Mouse (Mus musculus): ENCODE measurements around the gene Rpl41. TPM values are rescaled to one million over a fixed set of nuclear protein-coding genes. Genes with fewer than 3 reads are reported as not detected.

Rpl41 gene
- total RNA-seq, 1 experiment, result 5,552 TPM

DNA sequence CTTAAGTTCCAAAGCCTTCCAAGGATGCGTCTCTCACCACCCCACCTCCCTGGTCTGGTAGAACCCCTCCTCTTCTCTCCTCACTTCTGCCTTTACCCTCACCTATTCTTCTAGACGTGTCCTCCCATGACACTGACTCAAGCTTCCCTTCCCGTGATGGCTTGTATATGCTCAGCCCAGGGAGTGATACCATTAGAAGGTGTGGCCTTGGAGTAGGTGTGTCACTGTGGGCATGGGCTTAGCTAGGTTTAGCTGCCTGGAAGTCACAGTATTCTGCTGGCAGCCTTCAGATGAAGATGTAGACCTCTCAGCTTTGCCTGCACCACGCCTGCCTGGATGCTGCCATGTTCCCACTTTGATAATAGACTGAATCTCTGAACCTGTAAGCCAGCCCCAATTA is 34.1 kb downstream of the Rpl41 start:
- TF ChIP-seq CHD2 (IDR thresholded peaks at IDR 0.05; ENCODE audit: low read depth, low read length) (no peak), ZC3H11A (IDR thresholded peaks at IDR 0.05; ENCODE audit: borderline replicate concordance, low read depth, low read length) (no peak), HCFC1 (IDR thresholded peaks at IDR 0.05; ENCODE audit: borderline replicate concordance, insufficient read depth, low read length) (no peak), ZNF384 (IDR thresholded peaks at IDR 0.05; ENCODE audit: low read depth, low read length) (no peak), MAFK (IDR thresholded peaks at IDR 0.05; ENCODE audit: insufficient read depth, low read depth, low read length) (no peak)
- peaks cover 35% of the 10 kb centered on the region for H3K36me3 ChIP-seq (ENCODE audit: control insufficient read depth, insufficient read depth, low read length, poor library complexity, severe bottlenecking)
- in situ Hi-C loops (cut with MboI; ENCODE audit: low sequenced_read_pairs in 2 of 2, unreplicated experiment in 2 of 2), result no loop called here
- no peak overlapping the region for H3K27ac ChIP-seq (ENCODE audit: insufficient read depth, low read depth, low read length, poor library complexity, severe bottlenecking)
- no peaks in the 10 kb centered on the region for H3K9me3 ChIP-seq (ENCODE audit: control insufficient read depth, insufficient read depth, low read depth, low read length)
- H3K9ac ChIP-seq (ENCODE audit: insufficient read depth, low read depth, low read length, poor library complexity, severe bottlenecking), result no peak overlapping the region
- H3K4me1 ChIP-seq (ENCODE audit: control insufficient read depth in 2 of 2, insufficient read depth in 2 of 2, low read length in 2 of 2, poor library complexity in 1 of 2), result peaks cover 0 to 10% of the 10 kb centered on the region in 2 experiments; a peak in 2 of 4 replicates
- DNase-seq (ENCODE audit: low read depth, low spot score), result no peak
- H3K4me3 ChIP-seq (ENCODE audit: insufficient read depth in 1 of 2, low read depth in 1 of 2, low read length in 2 of 2, poor library complexity in 1 of 2, severe bottlenecking in 1 of 2), result no peak overlapping the region

- H3K9ac ChIP-seq (ENCODE audit: insufficient read depth, low read depth, low read length, poor library complexity, severe bottlenecking), result no peak overlapping the region
- no peak for TF ChIP-seq MAFK (IDR thresholded peaks at IDR 0.05; ENCODE audit: insufficient read depth, low read depth, low read length)
- TF ChIP-seq CHD2 (IDR thresholded peaks at IDR 0.05; ENCODE audit: low read depth, low read length), result no peak
- TF ChIP-seq ZC3H11A (IDR thresholded peaks at IDR 0.05; ENCODE audit: borderline replicate concordance, low read depth, low read length), result no peak
- TF ChIP-seq HCFC1 (IDR thresholded peaks at IDR 0.05; ENCODE audit: borderline replicate concordance, insufficient read depth, low read length), result no peak
- no peak for TF ChIP-seq ZNF384 (IDR thresholded peaks at IDR 0.05; ENCODE audit: low read depth, low read length)
- H3K4me1 ChIP-seq (ENCODE audit: control insufficient read depth in 2 of 2, insufficient read depth in 2 of 2, low read length in 2 of 2, poor library complexity in 1 of 2), result peaks cover 0 to 6% of the 10 kb centered on the region in 2 experiments; a peak in 2 of 4 replicates
- in situ Hi-C loops (cut with MboI; ENCODE audit: low sequenced_read_pairs in 2 of 2, unreplicated experiment in 2 of 2), result no loop called here
- H3K36me3 ChIP-seq (ENCODE audit: control insufficient read depth, insufficient read depth, low read length, poor library complexity, severe bottlenecking), result peaks cover 27% of the 10 kb centered on the region
- no peaks in the 10 kb centered on the region for H3K9me3 ChIP-seq (ENCODE audit: control insufficient read depth, insufficient read depth, low read depth, low read length)
- no peak for DNase-seq (ENCODE audit: low read depth, low spot score)
- H3K4me3 ChIP-seq (ENCODE audit: insufficient read depth in 1 of 2, low read depth in 1 of 2, low read length in 2 of 2, poor library complexity in 1 of 2, severe bottlenecking in 1 of 2), result no peak overlapping the region
- no peak overlapping the region for H3K27ac ChIP-seq (ENCODE audit: insufficient read depth, low read depth, low read length, poor library complexity, severe bottlenecking)
Observed at GRCm38 (mm10) chr10:128511761-128512160, 37.3 kb downstream of the Rpl41 start.

GRCm38 (mm10) chr10:128511189-128511588 is 37.9 kb downstream of the Rpl41 start:
- H3K4me3 ChIP-seq (ENCODE audit: insufficient read depth in 1 of 2, low read depth in 1 of 2, low read length in 2 of 2, poor library complexity in 1 of 2, severe bottlenecking in 1 of 2), result no peak overlapping the region
- H3K9ac ChIP-seq (ENCODE audit: insufficient read depth, low read depth, low read length, poor library complexity, severe bottlenecking), result no peak overlapping the region
- no peak for DNase-seq (ENCODE audit: low read depth, low spot score)
- H3K27ac ChIP-seq (ENCODE audit: insufficient read depth, low read depth, low read length, poor library complexity, severe bottlenecking), result no peak overlapping the region
- H3K9me3 ChIP-seq (ENCODE audit: control insufficient read depth, insufficient read depth, low read depth, low read length), result no peaks in the 10 kb centered on the region
- H3K4me1 ChIP-seq (ENCODE audit: control insufficient read depth in 2 of 2, insufficient read depth in 2 of 2, low read length in 2 of 2, poor library complexity in 1 of 2), result peaks cover 0 to 3% of the 10 kb centered on the region in 2 experiments; a peak in 1 of 4 replicates
- in situ Hi-C loops (cut with MboI; ENCODE audit: low sequenced_read_pairs in 2 of 2, unreplicated experiment in 2 of 2), result no loop called here
- peaks cover 27% of the 10 kb centered on the region for H3K36me3 ChIP-seq (ENCODE audit: control insufficient read depth, insufficient read depth, low read length, poor library complexity, severe bottlenecking)
- TF ChIP-seq HCFC1 (IDR thresholded peaks at IDR 0.05; ENCODE audit: borderline replicate concordance, insufficient read depth, low read length) (no peak), ZNF384 (IDR thresholded peaks at IDR 0.05; ENCODE audit: low read depth, low read length) (no peak), MAFK (IDR thresholded peaks at IDR 0.05; ENCODE audit: insufficient read depth, low read depth, low read length) (no peak)

DNA sequence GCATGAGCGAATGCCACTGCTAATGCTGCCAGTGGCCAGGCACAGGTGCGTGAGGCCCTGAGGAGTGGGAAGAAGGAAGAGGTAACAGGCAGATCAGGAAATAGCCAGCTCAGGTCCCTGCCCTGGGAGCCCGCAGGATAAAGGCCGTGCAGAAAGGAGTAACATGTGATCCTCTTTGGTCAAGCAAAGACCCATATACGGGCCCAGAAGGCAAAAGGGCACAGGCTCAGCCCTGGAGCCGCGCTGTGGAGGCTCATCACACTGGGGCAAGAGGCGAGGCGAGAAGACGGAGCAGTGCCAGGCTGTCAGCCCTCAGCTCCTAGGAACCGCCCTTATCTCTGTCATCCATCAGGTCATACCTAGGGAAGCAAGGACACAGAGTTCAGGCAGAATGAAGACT is 38.8 kb downstream of the Rpl41 start:
- TF ChIP-seq MAFK (IDR thresholded peaks at IDR 0.05; ENCODE audit: insufficient read depth, low read depth, low read length) (no peak), HCFC1 (IDR thresholded peaks at IDR 0.05; ENCODE audit: borderline replicate concordance, insufficient read depth, low read length) (no peak), CHD2 (IDR thresholded peaks at IDR 0.05; ENCODE audit: low read depth, low read length) (no peak), ZC3H11A (IDR thresholded peaks at IDR 0.05; ENCODE audit: borderline replicate concordance, low read depth, low read length) (no peak), ZNF384 (IDR thresholded peaks at IDR 0.05; ENCODE audit: low read depth, low read length) (no peak)
- in situ Hi-C loops (cut with MboI; ENCODE audit: low sequenced_read_pairs in 2 of 2, unreplicated experiment in 2 of 2), result no loop called here
- no peaks in the 10 kb centered on the region for H3K9me3 ChIP-seq (ENCODE audit: control insufficient read depth, insufficient read depth, low read depth, low read length)
- no peak overlapping the region for H3K9ac ChIP-seq (ENCODE audit: insufficient read depth, low read depth, low read length, poor library complexity, severe bottlenecking)
- no peak overlapping the region for H3K4me3 ChIP-seq (ENCODE audit: insufficient read depth in 1 of 2, low read depth in 1 of 2, low read length in 2 of 2, poor library complexity in 1 of 2, severe bottlenecking in 1 of 2)
- H3K27ac ChIP-seq (ENCODE audit: insufficient read depth, low read depth, low read length, poor library complexity, severe bottlenecking), result no peak overlapping the region
- H3K4me1 ChIP-seq (ENCODE audit: control insufficient read depth in 2 of 2, insufficient read depth in 2 of 2, low read length in 2 of 2, poor library complexity in 1 of 2), result no peaks in the 10 kb centered on the region
- no peak for DNase-seq (ENCODE audit: low read depth, low spot score)
- peaks cover 23% of the 10 kb centered on the region for H3K36me3 ChIP-seq (ENCODE audit: control insufficient read depth, insufficient read depth, low read length, poor library complexity, severe bottlenecking)

- Histone ChIP-seq H3K4me1 (ENCODE audit: control insufficient read depth in 2 of 2, insufficient read depth in 2 of 2, low read length in 2 of 2, poor library complexity in 1 of 2) (peaks cover 1 to 2% of the 10 kb centered on the region in 2 experiments; a peak in 1 of 4 replicates), H3K9ac (ENCODE audit: insufficient read depth, low read depth, low read length, poor library complexity, severe bottlenecking) (no peak overlapping the region), H3K27ac (ENCODE audit: insufficient read depth, low read depth, low read length, poor library complexity, severe bottlenecking) (no peak overlapping the region), H3K4me3 (ENCODE audit: insufficient read depth in 1 of 2, low read depth in 1 of 2, low read length in 2 of 2, poor library complexity in 1 of 2, severe bottlenecking in 1 of 2) (no peak overlapping the region), H3K9me3 (ENCODE audit: control insufficient read depth, insufficient read depth, low read depth, low read length) (no peaks in the 10 kb centered on the region), H3K36me3 (ENCODE audit: control insufficient read depth, insufficient read depth, low read length, poor library complexity, severe bottlenecking) (peaks cover 19% of the 10 kb centered on the region)
- in situ Hi-C loops (cut with MboI; ENCODE audit: low sequenced_read_pairs in 2 of 2, unreplicated experiment in 2 of 2), result no loop called here
- TF ChIP-seq ZC3H11A (IDR thresholded peaks at IDR 0.05; ENCODE audit: borderline replicate concordance, low read depth, low read length) (no peak), CHD2 (IDR thresholded peaks at IDR 0.05; ENCODE audit: low read depth, low read length) (no peak)
- DNase-seq (ENCODE audit: low read depth, low spot score), result no peak
Observed at GRCm38 (mm10) chr10:128509831-128510230, 39.3 kb downstream of the Rpl41 start.
